Mouse (Mus musculus) erythroblast, embryonic 14.5 days (primary cell): ENCODE measurements around the gene Glb1l.

ENCODE experiments used
- GATA1 ChIP-seq: IDR thresholded peaks from 2 replicates; pipeline ENCODE4 v1.6.1; 2012; ENCODE audit warnings: low read length, inconsistent platforms, mixed read lengths
- TAL1 ChIP-seq: IDR thresholded peaks from 3 replicates; pipeline ENCODE4 v1.6.1; 2012; ENCODE audit warnings: low read length, inconsistent platforms, mixed read lengths

GRCm38 (mm10) chr1:75215785-75216184, 5.2 kb upstream of the Glb1l start:
- no peak for TF ChIP-seq GATA1
- no peak for TF ChIP-seq TAL1
